9 mouse cellular contexts compared by ENCODE assay signal in the genomic region with DNA sequence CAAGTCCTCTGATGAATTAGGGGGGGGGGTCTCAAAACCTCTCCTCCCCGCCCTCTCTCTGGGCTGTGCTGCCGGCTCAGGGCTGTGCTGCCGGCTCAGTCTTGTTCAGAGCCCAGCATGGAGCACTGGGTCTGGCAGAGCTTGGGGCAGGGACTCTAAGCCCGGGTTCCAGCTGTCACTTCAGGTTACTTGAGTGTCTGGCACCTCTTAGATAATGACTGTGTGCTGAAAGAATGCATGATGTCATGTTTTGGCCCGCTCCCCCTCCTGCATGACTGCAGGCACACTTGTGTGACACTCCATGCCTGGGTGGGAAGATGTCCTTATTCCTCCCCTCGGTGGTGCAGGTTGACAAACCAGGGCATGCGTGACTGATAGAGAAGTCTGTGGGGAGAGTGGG. TPM values are rescaled to one million over a fixed set of nuclear protein-coding genes. Genes with fewer than 3 reads are reported as not detected.
DNase-seq lines count a peak whose midpoint lies in the region; ATAC-seq lines count a peak whose summit lies in the region.
"Had no signal": no experiment of that assay in that cellular context is flagged by ENCODE, and none has a peak within 500 bp of the region (broad histone marks: within the 10 kb centered on the region; RNA-seq: fewer than 3 reads in every experiment).

No protein-coding gene starts in this region.

- H3K4me1 ChIP-seq in midbrain, embryonic 11.5 days (ENCODE audit: control insufficient read depth, insufficient read depth, low read length) = peaks cover 26% of the 10 kb centered on the region
- H3K4me1 ChIP-seq in midbrain, embryonic 10.5 days = peaks cover 68% of the 10 kb centered on the region
- peaks cover 32% of the 10 kb centered on the region for H3K4me1 ChIP-seq in limb, embryonic 15.5 days

- no peak overlapping the region for H3K9ac ChIP-seq in midbrain, embryonic 11.5 days (ENCODE audit: low read length)
- no peak overlapping the region for H3K9ac ChIP-seq in limb, embryonic 15.5 days
- H3K9ac ChIP-seq: embryonic facial prominence, embryonic 13.5 days had no signal

- H3K4me2 ChIP-seq in midbrain, embryonic 11.5 days = peak overlapping the region; percentile 10; the same call in 1 of the 2 replicates
- no peak overlapping the region for H3K4me2 ChIP-seq in limb, embryonic 15.5 days
- H3K4me2 ChIP-seq: embryonic facial prominence, embryonic 13.5 days had no signal

- no peak overlapping the region for H3K27ac ChIP-seq in midbrain, embryonic 11.5 days (ENCODE audit: low read depth, low read length)
- H3K27ac ChIP-seq in midbrain, embryonic 10.5 days (replicated peaks) = no peak overlapping the region
- H3K27ac ChIP-seq in limb, embryonic 15.5 days = no peak overlapping the region
- H3K27ac ChIP-seq: embryonic facial prominence, embryonic 13.5 days had no signal

- H3K9me3 ChIP-seq in midbrain, embryonic 11.5 days (ENCODE audit: control insufficient read depth, low read length) = no peaks in the 10 kb centered on the region
- H3K9me3 ChIP-seq in midbrain, embryonic 10.5 days (replicated peaks) = no peaks in the 10 kb centered on the region
- no peaks in the 10 kb centered on the region for H3K9me3 ChIP-seq in limb, embryonic 15.5 days
- H3K9me3 ChIP-seq: embryonic facial prominence, embryonic 13.5 days had no signal

- H3K4me3 ChIP-seq in midbrain, embryonic 11.5 days (ENCODE audit: low read depth, low read length) = no peak overlapping the region
- H3K4me3 ChIP-seq in midbrain, embryonic 10.5 days = no peak overlapping the region
- no peak overlapping the region for H3K4me3 ChIP-seq in limb, embryonic 15.5 days
- H3K4me3 ChIP-seq: embryonic facial prominence, embryonic 13.5 days had no signal

- no peaks in the 10 kb centered on the region; the same call in 1 of the 2 replicates for H3K36me3 ChIP-seq in midbrain, embryonic 11.5 days (ENCODE audit: control insufficient read depth, insufficient read depth, low read length)
- H3K36me3 ChIP-seq in midbrain, embryonic 10.5 days = peaks cover 40% of the 10 kb centered on the region
- no peaks in the 10 kb centered on the region for H3K36me3 ChIP-seq in limb, embryonic 15.5 days
- H3K36me3 ChIP-seq: embryonic facial prominence, embryonic 13.5 days had no signal

- peaks cover 13% of the 10 kb centered on the region for H3K27me3 ChIP-seq in midbrain, embryonic 11.5 days (ENCODE audit: control insufficient read depth, insufficient read depth, low read length)
- H3K27me3 ChIP-seq in midbrain, embryonic 10.5 days (ENCODE audit: low read depth, poor library complexity, severe bottlenecking) = peaks cover 51% of the 10 kb centered on the region
- peaks cover 56% of the 10 kb centered on the region for H3K27me3 ChIP-seq in limb, embryonic 15.5 days

- no peak for ATAC-seq in midbrain, embryonic 11.5 days (ENCODE audit: low FRiP score)
- 0 out of 2 replicates have a peak, but pooled peaks have one; percentile 32 for ATAC-seq in limb, embryonic 15.5 days (ENCODE audit: insufficient number of reproducible peaks, low FRiP score, low TSS enrichment, low read depth)

- no peak for DNase-seq in midbrain, embryonic 11.5 days (ENCODE audit: low spot score, missing footprints)
- DNase-seq in midbrain, embryonic 10.5 days (ENCODE audit: low spot score) = no peak
- peak; percentile 40 for DNase-seq in heart, adult 8-10 months (ENCODE audit: low spot score)
- peak; percentile 20 for DNase-seq in skeletal muscle tissue, adult 2 months (ENCODE audit: low read depth, low spot score)
- DNase-seq in kidney, postnatal 36 days = no peak
- DNase-seq in kidney, adult 9 months = no peak

- 40% methylated on average over 7 of the region's 7 CpGs for WGBS in midbrain, embryonic 11.5 days
- 65% methylated on average over 7 of the region's 7 CpGs for WGBS in midbrain, embryonic 10.5 days
- 39% methylated on average over 7 of the region's 7 CpGs for whole genome bisulfite sequencing in limb, embryonic 15.5 days

RNA-seq across cellular contexts. Expression of a gene that starts 3.4 kb away (rescaled TPM):
- polyA plus RNA-seq in midbrain, embryonic 11.5 days (2014; fragmentation: Nextera tagmentation; extraction: Ambion mirVana) = 5.1 and 6.5 TPM in 2 replicates
- polyA plus RNA-seq in midbrain, embryonic 10.5 days (2016; fragmentation: Nextera tagmentation; extraction: Ambion mirVana) = 5.5 and 9.5 TPM in 2 replicates
- total RNA-seq in heart, adult 8-10 months (2022) = under 1 TPM in 3 of 4 experiments, not detected in 1; 0.14 to 0.78 (median 0.19) TPM
- polyA plus RNA-seq in limb, embryonic 15.5 days (2015; fragmentation: Nextera tagmentation; extraction: Ambion mirVana) = 0.88 and 1.2 TPM in 2 replicates
- total RNA-seq: megakaryocyte-erythroid progenitor cell, adult 5-6 weeks had no signal

Comparison
In these comparisons a context has a peak if more than half of its experiments do, and no peak if none do; other contexts are left out.
1. DNase-seq: peak in heart, adult 8-10 months (single experiment) and skeletal muscle tissue, adult 2 months (single experiment); none in midbrain, embryonic 11.5 days (single experiment), midbrain, embryonic 10.5 days (single experiment), kidney, postnatal 36 days (0 of 2) and kidney, adult 9 months (single experiment).